Mouse (Mus musculus): ENCODE measurements around the gene Fcgr2b. TPM values are rescaled to one million over a fixed set of nuclear protein-coding genes. Genes with fewer than 3 reads are reported as not detected.
"Not testable (repeated sequence)": the region's sequence is repeated elsewhere in the genome, so short reads cannot be mapped to it uniquely, and the experiment has no call there.

Fcgr2b gene
- polyA plus RNA-seq, 1 experiment from 2014 or later, result 0.31 TPM

DNA sequence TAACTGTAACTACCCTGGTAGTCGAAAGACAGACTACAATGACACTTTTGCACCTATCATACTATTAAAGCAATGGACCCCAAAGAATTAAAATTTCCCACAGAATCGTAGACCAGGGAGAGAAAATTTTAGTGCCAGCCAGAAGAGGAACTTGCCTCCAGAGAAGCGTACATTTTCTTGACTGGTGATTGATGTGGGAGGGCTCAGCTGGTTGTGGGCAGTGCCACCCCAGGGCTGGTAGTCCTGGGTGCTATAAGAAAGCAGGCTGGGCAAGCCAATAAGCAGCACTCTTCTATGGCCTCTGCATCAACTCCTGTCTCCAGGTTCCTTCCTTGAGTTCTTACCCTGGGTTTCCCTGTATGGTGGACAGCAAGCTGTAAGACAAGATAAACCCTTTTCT lies 8.7 kb upstream of the Fcgr2b start:
- Histone ChIP-seq H3K36me3 (ENCODE audit: control insufficient read depth, insufficient read depth, low read length) (no peaks in the 10 kb centered on the region), H3K27me3 (ENCODE audit: control insufficient read depth, insufficient read depth, low read length) (no peaks in the 10 kb centered on the region), H3K9ac (ENCODE audit: low read length) (no peak overlapping the region), H3K4me3 (ENCODE audit: low read depth, low read length) (no peak overlapping the region), H3K9me3 (ENCODE audit: control insufficient read depth, low read length) (no peaks in the 10 kb centered on the region), H3K4me1 (replicated peaks; ENCODE audit: control insufficient read depth, insufficient read depth, low read length) (no peaks in the 10 kb centered on the region), H3K27ac (ENCODE audit: low read depth, low read length) (no peak overlapping the region), H3K4me2 (ENCODE audit: low read depth, low read length, severe bottlenecking) (no peak overlapping the region)
- ATAC-seq (replicated peaks; ENCODE audit: low FRiP score) (no peak), DNase-seq (ENCODE audit: low spot score) (peak; percentile 7)
- WGBS, result 79% methylated on average over 3 of the region's 3 CpGs

DNA sequence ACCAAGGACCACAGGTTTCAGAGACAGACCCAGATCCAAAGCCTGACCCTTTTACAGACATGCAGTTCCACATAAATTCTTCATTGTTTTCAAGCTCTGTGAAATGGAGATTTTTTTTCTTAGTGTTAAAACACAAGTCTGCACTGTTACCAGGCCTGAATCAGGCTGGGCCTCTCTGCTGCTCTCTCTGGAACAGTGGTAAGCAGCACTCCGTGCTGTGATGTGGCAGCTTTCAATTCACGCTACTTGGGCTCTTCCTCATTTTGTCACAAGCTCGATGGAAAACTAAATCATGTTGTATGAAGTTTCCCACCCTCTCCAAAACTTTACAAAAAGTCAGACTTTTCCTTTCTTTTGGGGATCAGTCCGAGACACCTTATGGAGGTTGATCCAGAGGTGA lies 6.7 kb upstream of the Fcgr2b start:
- no peaks in the 10 kb centered on the region for H3K9me3 ChIP-seq (ENCODE audit: control insufficient read depth, low read length)
- H3K27me3 ChIP-seq (ENCODE audit: control insufficient read depth, insufficient read depth, low read length), result no peaks in the 10 kb centered on the region
- ATAC-seq (replicated peaks; ENCODE audit: low FRiP score) (no peak), DNase-seq (ENCODE audit: low spot score) (no peak)
- H3K36me3 ChIP-seq (ENCODE audit: control insufficient read depth, insufficient read depth, low read length), result no peaks in the 10 kb centered on the region
- no peaks in the 10 kb centered on the region for H3K4me1 ChIP-seq (replicated peaks; ENCODE audit: control insufficient read depth, insufficient read depth, low read length)
- H3K9ac ChIP-seq (ENCODE audit: low read length), result no peak overlapping the region
- no peak overlapping the region for H3K4me2 ChIP-seq (ENCODE audit: low read depth, low read length, severe bottlenecking)
- WGBS, result 85% methylated on average over 4 of the region's 4 CpGs
- no peak overlapping the region for H3K27ac ChIP-seq (ENCODE audit: low read depth, low read length)
- no peak overlapping the region for H3K4me3 ChIP-seq (ENCODE audit: low read depth, low read length)

DNA sequence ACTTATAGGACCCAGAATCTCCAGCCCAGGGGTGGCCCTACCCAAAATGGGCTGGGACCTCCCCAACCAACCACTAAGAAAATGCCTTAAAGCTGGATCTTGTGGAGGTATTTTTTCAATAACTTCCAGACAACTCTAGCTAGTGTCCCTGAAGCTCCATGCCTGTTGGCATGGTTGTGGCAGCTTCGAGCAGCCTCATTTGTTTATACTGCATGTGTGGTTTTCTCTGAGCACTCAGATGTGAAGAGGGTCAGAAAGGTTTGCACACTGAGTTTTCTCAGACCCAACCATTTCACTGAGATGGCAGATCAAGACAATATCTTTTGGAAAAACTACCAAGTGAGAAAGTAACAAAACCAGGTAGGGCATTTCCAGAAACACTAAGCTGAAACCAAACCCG lies 6.0 kb upstream of the Fcgr2b start:
- H3K4me1 ChIP-seq (replicated peaks; ENCODE audit: control insufficient read depth, insufficient read depth, low read length), result no peaks in the 10 kb centered on the region
- no peaks in the 10 kb centered on the region for H3K9me3 ChIP-seq (ENCODE audit: control insufficient read depth, low read length)
- H3K9ac ChIP-seq (ENCODE audit: low read length), result no peak overlapping the region
- no peaks in the 10 kb centered on the region for H3K36me3 ChIP-seq (ENCODE audit: control insufficient read depth, insufficient read depth, low read length)
- no peak overlapping the region for H3K4me2 ChIP-seq (ENCODE audit: low read depth, low read length, severe bottlenecking)
- H3K27me3 ChIP-seq (ENCODE audit: control insufficient read depth, insufficient read depth, low read length), result no peaks in the 10 kb centered on the region
- DNase-seq (ENCODE audit: low spot score) (no peak), ATAC-seq (replicated peaks; ENCODE audit: low FRiP score) (no peak)
- 85% methylated on average over 2 of the region's 2 CpGs for WGBS
- no peak overlapping the region for H3K27ac ChIP-seq (ENCODE audit: low read depth, low read length)
- no peak overlapping the region for H3K4me3 ChIP-seq (ENCODE audit: low read depth, low read length)

DNA sequence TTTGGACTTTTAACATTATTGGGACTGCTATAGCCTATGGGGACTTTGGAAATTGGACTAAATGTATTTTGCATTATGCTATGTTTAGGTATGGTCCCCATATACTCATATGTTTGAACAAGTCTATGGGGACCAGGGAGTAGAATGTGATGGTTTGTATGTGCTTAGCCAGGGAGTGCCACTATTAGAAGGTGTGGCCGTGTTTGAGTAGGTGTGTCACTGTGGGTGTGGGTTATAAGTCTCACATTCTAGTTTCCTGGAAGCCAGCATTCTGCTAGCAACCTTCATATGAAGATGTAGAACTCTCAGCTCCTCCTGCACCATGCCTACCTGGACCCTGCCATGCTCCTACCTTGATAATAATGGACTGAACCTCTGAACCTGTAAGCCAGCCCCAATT lies 5.3 kb upstream of the Fcgr2b start:
- H3K9ac ChIP-seq (ENCODE audit: low read length); H3K27ac ChIP-seq (ENCODE audit: low read depth, low read length); DNase-seq (ENCODE audit: low spot score); H3K27me3 ChIP-seq (ENCODE audit: control insufficient read depth, insufficient read depth, low read length); H3K36me3 ChIP-seq (ENCODE audit: control insufficient read depth, insufficient read depth, low read length); H3K4me2 ChIP-seq (ENCODE audit: low read depth, low read length, severe bottlenecking); H3K4me3 ChIP-seq (ENCODE audit: low read depth, low read length); H3K4me1 ChIP-seq (replicated peaks; ENCODE audit: control insufficient read depth, insufficient read depth, low read length); ATAC-seq (replicated peaks; ENCODE audit: low FRiP score); H3K9me3 ChIP-seq (ENCODE audit: control insufficient read depth, low read length): not testable (repeated sequence)
- WGBS, result 91% methylated on average over 1 of the region's 1 CpGs

DNA sequence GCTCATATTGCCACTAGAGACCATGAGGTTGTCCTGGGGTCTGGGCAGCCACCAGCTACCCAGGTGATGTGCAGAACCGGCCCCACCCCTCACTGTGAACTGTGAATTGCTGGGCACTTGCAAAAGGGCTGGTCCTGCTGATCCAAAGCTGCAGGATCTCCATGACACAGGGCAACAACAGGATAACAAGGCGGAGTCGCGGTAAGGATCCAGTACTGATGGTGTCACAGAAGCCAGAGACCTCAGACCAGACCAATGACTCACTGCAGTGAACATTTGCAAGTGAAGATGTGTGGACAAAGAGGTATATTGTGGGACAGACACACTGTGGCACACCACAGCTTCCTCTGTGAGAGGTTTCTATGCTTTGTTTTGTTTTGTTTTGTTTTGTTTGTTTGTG lies 2.3 kb upstream of the Fcgr2b start:
- WGBS, result 86% methylated on average over 4 of the region's 4 CpGs

DNA sequence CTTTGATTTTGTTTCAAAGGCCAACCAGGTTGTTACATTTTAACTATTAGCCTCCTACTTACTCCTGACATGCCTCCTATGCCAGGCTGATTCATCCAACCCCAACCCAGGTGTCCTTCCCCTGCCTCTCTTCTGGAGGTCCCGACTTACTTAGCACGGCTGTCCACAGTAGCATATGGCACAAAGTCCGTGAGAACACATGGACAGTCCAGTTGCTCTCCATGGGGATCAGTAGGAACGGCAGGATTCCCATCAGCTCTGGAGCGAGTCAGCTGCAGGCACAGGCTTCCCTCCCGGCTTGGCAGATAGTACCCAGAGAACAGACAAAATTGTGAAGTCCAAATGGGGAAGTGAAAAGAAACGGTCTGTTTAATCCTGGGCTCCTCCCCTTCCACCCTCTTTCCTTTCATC lies 591 bp downstream of the Fcgr2b start:
- H3K36me3 ChIP-seq (ENCODE audit: control insufficient read depth, insufficient read depth, low read length), result no peaks in the 10 kb centered on the region
- ATAC-seq (replicated peaks; ENCODE audit: low FRiP score) (no peak), DNase-seq (ENCODE audit: low spot score) (no peak)
- no peaks in the 10 kb centered on the region for H3K4me1 ChIP-seq (replicated peaks; ENCODE audit: control insufficient read depth, insufficient read depth, low read length)
- H3K9me3 ChIP-seq (ENCODE audit: control insufficient read depth, low read length), result no peaks in the 10 kb centered on the region
- H3K27me3 ChIP-seq (ENCODE audit: control insufficient read depth, insufficient read depth, low read length), result no peaks in the 10 kb centered on the region
- no peak overlapping the region for H3K27ac ChIP-seq (ENCODE audit: low read depth, low read length)
- no peak overlapping the region for H3K4me2 ChIP-seq (ENCODE audit: low read depth, low read length, severe bottlenecking)
- WGBS, result 84% methylated on average over 7 of the region's 7 CpGs
- H3K9ac ChIP-seq (ENCODE audit: low read length), result no peak overlapping the region
- no peak overlapping the region for H3K4me3 ChIP-seq (ENCODE audit: low read depth, low read length)

More for the DNA sequence above, 2.3 kb upstream of the Fcgr2b start:
- DNase-seq (ENCODE audit: low spot score), result no peak
- no peak overlapping the region for H3K27ac ChIP-seq (ENCODE audit: low read depth, low read length)
- H3K36me3 ChIP-seq (ENCODE audit: control insufficient read depth, insufficient read depth, low read length), result no peaks in the 10 kb centered on the region
- H3K4me3 ChIP-seq (ENCODE audit: low read depth, low read length), result no peak overlapping the region
- H3K27me3 ChIP-seq (ENCODE audit: control insufficient read depth, insufficient read depth, low read length), result no peaks in the 10 kb centered on the region
- no peaks in the 10 kb centered on the region for H3K4me1 ChIP-seq (replicated peaks; ENCODE audit: control insufficient read depth, insufficient read depth, low read length)
- no peak overlapping the region for H3K9ac ChIP-seq (ENCODE audit: low read length)
- no peaks in the 10 kb centered on the region for H3K9me3 ChIP-seq (ENCODE audit: control insufficient read depth, low read length)
- ATAC-seq (replicated peaks; ENCODE audit: low FRiP score), result no peak
- H3K4me2 ChIP-seq (ENCODE audit: low read depth, low read length, severe bottlenecking), result no peak overlapping the region

DNA sequence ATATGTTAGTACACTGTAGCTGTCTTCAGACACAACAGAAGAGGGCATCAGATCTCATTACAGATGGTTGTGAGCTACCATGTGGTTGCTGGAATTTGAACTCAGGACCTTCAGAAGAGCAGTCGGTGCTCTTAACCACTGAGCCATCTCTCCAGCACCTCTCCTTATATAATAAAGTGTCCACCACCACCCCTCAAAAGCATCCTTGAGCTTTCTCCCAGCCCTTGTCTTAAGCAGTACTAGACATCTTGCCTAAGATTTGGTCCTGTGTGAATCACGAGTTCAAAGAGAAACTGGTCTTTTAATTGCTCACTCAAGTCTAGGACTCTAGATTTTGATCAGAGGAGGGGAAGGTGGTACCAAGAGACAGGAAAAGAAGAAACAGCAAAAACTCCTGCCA lies 997 bp downstream of the Fcgr2b start:
- H3K4me2 ChIP-seq (ENCODE audit: low read depth, low read length, severe bottlenecking); H3K27me3 ChIP-seq (ENCODE audit: control insufficient read depth, insufficient read depth, low read length); DNase-seq (ENCODE audit: low spot score); H3K9me3 ChIP-seq (ENCODE audit: control insufficient read depth, low read length); H3K9ac ChIP-seq (ENCODE audit: low read length); H3K36me3 ChIP-seq (ENCODE audit: control insufficient read depth, insufficient read depth, low read length); H3K4me3 ChIP-seq (ENCODE audit: low read depth, low read length); ATAC-seq (replicated peaks; ENCODE audit: low FRiP score); H3K4me1 ChIP-seq (replicated peaks; ENCODE audit: control insufficient read depth, insufficient read depth, low read length); H3K27ac ChIP-seq (ENCODE audit: low read depth, low read length): not testable (repeated sequence)
- WGBS, result 86% methylated on average over 2 of the region's 2 CpGs

DNA sequence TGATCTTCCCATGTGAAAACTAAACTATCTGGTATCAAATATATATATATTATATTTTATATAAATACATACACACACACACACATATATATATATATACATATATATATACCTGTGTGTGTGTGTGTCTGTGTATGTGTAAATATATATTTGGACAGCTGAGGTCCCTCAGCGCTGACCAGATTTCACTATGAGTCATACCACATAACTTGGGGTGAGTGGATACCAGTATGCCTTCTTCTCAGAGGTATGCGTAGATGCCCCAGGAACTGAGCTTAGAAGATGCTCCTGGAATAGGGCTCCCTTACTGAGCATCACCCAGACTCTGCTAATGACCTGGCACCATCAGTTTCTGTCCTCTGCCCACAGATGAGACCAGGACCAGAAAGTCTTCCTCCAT lies 1.6 kb downstream of the Fcgr2b start:
- H3K4me3 ChIP-seq (ENCODE audit: low read depth, low read length), result no peak overlapping the region
- ATAC-seq (replicated peaks; ENCODE audit: low FRiP score) (no peak), DNase-seq (ENCODE audit: low spot score) (no peak)
- H3K4me2 ChIP-seq (ENCODE audit: low read depth, low read length, severe bottlenecking), result no peak overlapping the region
- H3K27ac ChIP-seq (ENCODE audit: low read depth, low read length), result no peak overlapping the region
- H3K4me1 ChIP-seq (replicated peaks; ENCODE audit: control insufficient read depth, insufficient read depth, low read length), result no peaks in the 10 kb centered on the region
- H3K9ac ChIP-seq (ENCODE audit: low read length), result no peak overlapping the region
- no peaks in the 10 kb centered on the region for H3K27me3 ChIP-seq (ENCODE audit: control insufficient read depth, insufficient read depth, low read length)
- no peaks in the 10 kb centered on the region for H3K36me3 ChIP-seq (ENCODE audit: control insufficient read depth, insufficient read depth, low read length)
- 95% methylated on average over 2 of the region's 2 CpGs for WGBS
- H3K9me3 ChIP-seq (ENCODE audit: control insufficient read depth, low read length), result no peaks in the 10 kb centered on the region

DNA sequence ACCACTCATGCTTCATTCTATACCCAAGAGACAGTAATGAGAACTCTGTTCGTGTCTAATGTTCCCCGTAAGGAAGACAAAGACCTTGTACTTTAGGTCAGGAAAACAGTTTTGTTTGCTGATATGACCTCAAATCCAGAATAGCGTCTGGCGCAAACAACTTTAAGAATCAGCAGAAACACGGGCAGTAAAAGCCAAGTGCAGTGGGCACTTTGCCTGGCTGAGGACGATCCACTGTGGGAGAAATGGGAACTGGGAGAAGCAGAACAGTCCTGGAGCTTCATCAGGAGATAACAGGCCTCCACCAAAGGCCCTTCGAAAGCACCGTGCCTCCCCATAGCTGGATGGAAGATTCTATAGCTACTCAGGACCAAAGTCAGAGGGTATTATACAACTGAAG lies 2.2 kb downstream of the Fcgr2b start:
- Histone ChIP-seq H3K27me3 (ENCODE audit: control insufficient read depth, insufficient read depth, low read length) (no peaks in the 10 kb centered on the region), H3K9me3 (ENCODE audit: control insufficient read depth, low read length) (no peaks in the 10 kb centered on the region), H3K9ac (ENCODE audit: low read length) (no peak overlapping the region), H3K4me1 (replicated peaks; ENCODE audit: control insufficient read depth, insufficient read depth, low read length) (no peaks in the 10 kb centered on the region), H3K27ac (ENCODE audit: low read depth, low read length) (no peak overlapping the region), H3K4me2 (ENCODE audit: low read depth, low read length, severe bottlenecking) (no peak overlapping the region), H3K4me3 (ENCODE audit: low read depth, low read length) (no peak overlapping the region), H3K36me3 (ENCODE audit: control insufficient read depth, insufficient read depth, low read length) (no peaks in the 10 kb centered on the region)
- DNase-seq (ENCODE audit: low spot score), result no peak
- 93% methylated on average over 8 of the region's 8 CpGs for WGBS
- no peak for ATAC-seq (replicated peaks; ENCODE audit: low FRiP score)
